Mouse (Mus musculus): Measurements from ENCODE around the gene Tmem252. TPM values are rescaled to one million over a fixed set of nuclear protein-coding genes. Genes with fewer than 3 reads are reported as not detected.
"Not testable (repeated sequence)": the region's sequence is repeated elsewhere in the genome, so short reads cannot be mapped to it uniquely, and the experiment has no call there.

Gene Tmem252
- polyA plus RNA-seq, 1 experiment from 2014 or later: 1.8 TPM

- no peak overlapping the region for H3K4me2 ChIP-seq (replicated peaks)
- no peaks in the 10 kb centered on the region for H3K27me3 ChIP-seq (ENCODE audit: control insufficient read depth, insufficient read depth, low read length)
- WGBS: 37% methylated on average over 1 of the region's 1 CpGs
- H3K9me3 ChIP-seq (ENCODE audit: control insufficient read depth, low read length): no peaks in the 10 kb centered on the region
- no peak overlapping the region for H3K4me3 ChIP-seq (replicated peaks; ENCODE audit: low read length)
- no peak for ATAC-seq (ENCODE audit: low FRiP score)
- DNase-seq (ENCODE audit: low spot score): no peak
- H3K9ac ChIP-seq: no peak overlapping the region
- H3K36me3 ChIP-seq (replicated peaks; ENCODE audit: control insufficient read depth, insufficient read depth): no peaks in the 10 kb centered on the region
- H3K4me1 ChIP-seq (replicated peaks; ENCODE audit: control insufficient read depth, insufficient read depth, low read length): no peaks in the 10 kb centered on the region
- no peak overlapping the region for H3K27ac ChIP-seq
Measured at GRCm38 (mm10) chr19:24697946-24698345, 24.1 kb downstream of the Tmem252 start.

GRCm38 (mm10) chr19:24698651-24699050, 24.8 kb downstream of the Tmem252 start:
- H3K36me3 ChIP-seq (replicated peaks; ENCODE audit: control insufficient read depth, insufficient read depth): no peaks in the 10 kb centered on the region
- 68% methylated on average over 5 of the region's 5 CpGs for WGBS
- H3K27me3 ChIP-seq (ENCODE audit: control insufficient read depth, insufficient read depth, low read length): no peaks in the 10 kb centered on the region
- no peak overlapping the region for H3K27ac ChIP-seq
- ATAC-seq (ENCODE audit: low FRiP score): no peak
- no peak for DNase-seq (ENCODE audit: low spot score)
- no peak overlapping the region for H3K9ac ChIP-seq
- no peak overlapping the region for H3K4me3 ChIP-seq (replicated peaks; ENCODE audit: low read length)
- no peak overlapping the region for H3K4me2 ChIP-seq (replicated peaks)
- no peaks in the 10 kb centered on the region for H3K9me3 ChIP-seq (ENCODE audit: control insufficient read depth, low read length)
- no peaks in the 10 kb centered on the region for H3K4me1 ChIP-seq (replicated peaks; ENCODE audit: control insufficient read depth, insufficient read depth, low read length)

GRCm38 (mm10) chr19:24699196-24699595, 25.4 kb downstream of the Tmem252 start:
- ATAC-seq (ENCODE audit: low FRiP score) (no peak), DNase-seq (ENCODE audit: low spot score) (no peak)
- 77% methylated on average over 3 of the region's 3 CpGs for WGBS
- Histone ChIP-seq H3K4me3 (replicated peaks; ENCODE audit: low read length) (no peak overlapping the region), H3K9me3 (ENCODE audit: control insufficient read depth, low read length) (no peaks in the 10 kb centered on the region), H3K9ac (no peak overlapping the region), H3K4me1 (replicated peaks; ENCODE audit: control insufficient read depth, insufficient read depth, low read length) (no peaks in the 10 kb centered on the region), H3K36me3 (replicated peaks; ENCODE audit: control insufficient read depth, insufficient read depth) (no peaks in the 10 kb centered on the region), H3K27me3 (ENCODE audit: control insufficient read depth, insufficient read depth, low read length) (no peaks in the 10 kb centered on the region), H3K27ac (no peak overlapping the region), H3K4me2 (replicated peaks) (no peak overlapping the region)

- ATAC-seq (ENCODE audit: low FRiP score) (no peak), DNase-seq (ENCODE audit: low spot score) (no peak)
- Histone ChIP-seq H3K9me3 (ENCODE audit: control insufficient read depth, low read length) (no peaks in the 10 kb centered on the region), H3K36me3 (replicated peaks; ENCODE audit: control insufficient read depth, insufficient read depth) (no peaks in the 10 kb centered on the region), H3K4me2 (replicated peaks) (no peak overlapping the region), H3K4me1 (replicated peaks; ENCODE audit: control insufficient read depth, insufficient read depth, low read length) (no peaks in the 10 kb centered on the region), H3K4me3 (replicated peaks; ENCODE audit: low read length) (no peak overlapping the region), H3K27me3 (ENCODE audit: control insufficient read depth, insufficient read depth, low read length) (no peaks in the 10 kb centered on the region), H3K9ac (no peak overlapping the region), H3K27ac (no peak overlapping the region)
Measured at GRCm38 (mm10) chr19:24699910-24700309, 26.1 kb downstream of the Tmem252 start.

- Histone ChIP-seq H3K9ac (no peak overlapping the region), H3K4me3 (replicated peaks; ENCODE audit: low read length) (no peak overlapping the region), H3K9me3 (ENCODE audit: control insufficient read depth, low read length) (no peaks in the 10 kb centered on the region), H3K4me1 (replicated peaks; ENCODE audit: control insufficient read depth, insufficient read depth, low read length) (no peaks in the 10 kb centered on the region), H3K27me3 (ENCODE audit: control insufficient read depth, insufficient read depth, low read length) (no peaks in the 10 kb centered on the region), H3K4me2 (replicated peaks) (no peak overlapping the region), H3K36me3 (replicated peaks; ENCODE audit: control insufficient read depth, insufficient read depth) (no peaks in the 10 kb centered on the region), H3K27ac (no peak overlapping the region)
- ATAC-seq (ENCODE audit: low FRiP score) (no peak), DNase-seq (ENCODE audit: low spot score) (no peak)
- WGBS: 83% methylated on average over 5 of the region's 5 CpGs
Measured at GRCm38 (mm10) chr19:24700664-24701063, 26.9 kb downstream of the Tmem252 start.

GRCm38 (mm10) chr19:24701716-24702115, 27.9 kb downstream of the Tmem252 start:
- Histone ChIP-seq H3K27ac (no peak overlapping the region), H3K27me3 (ENCODE audit: control insufficient read depth, insufficient read depth, low read length) (no peaks in the 10 kb centered on the region), H3K4me1 (replicated peaks; ENCODE audit: control insufficient read depth, insufficient read depth, low read length) (no peaks in the 10 kb centered on the region), H3K4me2 (replicated peaks) (no peak overlapping the region), H3K36me3 (replicated peaks; ENCODE audit: control insufficient read depth, insufficient read depth) (no peaks in the 10 kb centered on the region), H3K4me3 (replicated peaks; ENCODE audit: low read length) (no peak overlapping the region), H3K9me3 (ENCODE audit: control insufficient read depth, low read length) (no peaks in the 10 kb centered on the region), H3K9ac (no peak overlapping the region)
- DNase-seq (ENCODE audit: low spot score) (no peak), ATAC-seq (ENCODE audit: low FRiP score) (no peak)
- 69% methylated on average over 8 of the region's 8 CpGs for WGBS

GRCm38 (mm10) chr19:24703168-24703567, 29.4 kb downstream of the Tmem252 start:
- not testable (repeated sequence) for H3K9me3 ChIP-seq (ENCODE audit: control insufficient read depth, low read length); DNase-seq (ENCODE audit: low spot score); ATAC-seq (ENCODE audit: low FRiP score); H3K4me2 ChIP-seq (replicated peaks); H3K4me1 ChIP-seq (replicated peaks; ENCODE audit: control insufficient read depth, insufficient read depth, low read length); H3K27ac ChIP-seq; H3K27me3 ChIP-seq (ENCODE audit: control insufficient read depth, insufficient read depth, low read length); H3K4me3 ChIP-seq (replicated peaks; ENCODE audit: low read length); H3K36me3 ChIP-seq (replicated peaks; ENCODE audit: control insufficient read depth, insufficient read depth); H3K9ac ChIP-seq
- 62% methylated on average over 1 of the region's 1 CpGs for WGBS

- no peaks in the 10 kb centered on the region for H3K36me3 ChIP-seq (replicated peaks; ENCODE audit: control insufficient read depth, insufficient read depth)
- DNase-seq (ENCODE audit: low spot score) (no peak), ATAC-seq (ENCODE audit: low FRiP score) (no peak)
- H3K9ac ChIP-seq: no peak overlapping the region
- no peak overlapping the region for H3K4me3 ChIP-seq (replicated peaks; ENCODE audit: low read length)
- H3K4me2 ChIP-seq (replicated peaks): no peak overlapping the region
- WGBS: 83% methylated on average over 8 of the region's 8 CpGs
- H3K4me1 ChIP-seq (replicated peaks; ENCODE audit: control insufficient read depth, insufficient read depth, low read length): no peaks in the 10 kb centered on the region
- H3K9me3 ChIP-seq (ENCODE audit: control insufficient read depth, low read length): no peaks in the 10 kb centered on the region
- H3K27ac ChIP-seq: no peak overlapping the region
- no peaks in the 10 kb centered on the region for H3K27me3 ChIP-seq (ENCODE audit: control insufficient read depth, insufficient read depth, low read length)
Measured at GRCm38 (mm10) chr19:24703680-24704079, 29.9 kb downstream of the Tmem252 start.

- Histone ChIP-seq H3K9ac (no peak overlapping the region), H3K27me3 (ENCODE audit: control insufficient read depth, insufficient read depth, low read length) (no peaks in the 10 kb centered on the region), H3K9me3 (ENCODE audit: control insufficient read depth, low read length) (no peaks in the 10 kb centered on the region), H3K4me3 (replicated peaks; ENCODE audit: low read length) (no peak overlapping the region), H3K27ac (no peak overlapping the region), H3K36me3 (replicated peaks; ENCODE audit: control insufficient read depth, insufficient read depth) (no peaks in the 10 kb centered on the region), H3K4me2 (replicated peaks) (no peak overlapping the region), H3K4me1 (replicated peaks; ENCODE audit: control insufficient read depth, insufficient read depth, low read length) (no peaks in the 10 kb centered on the region)
- 85% methylated on average over 2 of the region's 2 CpGs for WGBS
- DNase-seq (ENCODE audit: low spot score) (no peak), ATAC-seq (ENCODE audit: low FRiP score) (no peak)
Measured at GRCm38 (mm10) chr19:24704326-24704725, 30.5 kb downstream of the Tmem252 start.

- no peak overlapping the region for H3K4me3 ChIP-seq (replicated peaks; ENCODE audit: low read length)
- DNase-seq (ENCODE audit: low spot score) (peak; percentile 72), ATAC-seq (ENCODE audit: low FRiP score) (no peak)
- 81% methylated on average over 1 of the region's 1 CpGs for WGBS
- H3K4me2 ChIP-seq (replicated peaks): no peak overlapping the region
- no peaks in the 10 kb centered on the region for H3K4me1 ChIP-seq (replicated peaks; ENCODE audit: control insufficient read depth, insufficient read depth, low read length)
- H3K27me3 ChIP-seq (ENCODE audit: control insufficient read depth, insufficient read depth, low read length): no peaks in the 10 kb centered on the region
- no peaks in the 10 kb centered on the region for H3K36me3 ChIP-seq (replicated peaks; ENCODE audit: control insufficient read depth, insufficient read depth)
- H3K9me3 ChIP-seq (ENCODE audit: control insufficient read depth, low read length): no peaks in the 10 kb centered on the region
- H3K27ac ChIP-seq: no peak overlapping the region
- no peak overlapping the region for H3K9ac ChIP-seq
Measured at GRCm38 (mm10) chr19:24705395-24705794, 31.6 kb downstream of the Tmem252 start.

Measured in hindbrain, embryonic 14.5 days (tissue).